Comparison of ENCODE assay signal across 29 mouse cellular contexts in genomic region chr1:101683772-101684434, GRCm38 (mm10).
DNase-seq lines count a peak whose midpoint lies in the region; ATAC-seq and TF ChIP-seq lines count a peak whose summit lies in the region.
"Had no signal": no experiment of that assay in that cellular context is flagged by ENCODE, and none has a peak within 500 bp of the region (broad histone marks: within the 10 kb centered on the region; RNA-seq: fewer than 3 reads in every experiment).

No protein-coding gene starts in this region.

- WGBS in forebrain, embryonic 14.5 days, result 45% methylated on average over 5 of the region's 5 CpGs
- 49% methylated on average over 5 of the region's 5 CpGs for WGBS in forebrain, embryonic 13.5 days
- WGBS in limb, embryonic 14.5 days, result 45% methylated on average over 5 of the region's 5 CpGs
- 66% methylated on average over 5 of the region's 5 CpGs for WGBS in limb, embryonic 10.5 days

- H3K4me1 ChIP-seq in forebrain, embryonic 14.5 days (ENCODE audit: control insufficient read depth, insufficient read depth, low read length), result no peaks in the 10 kb centered on the region
- no peaks in the 10 kb centered on the region for H3K4me1 ChIP-seq in forebrain, embryonic 13.5 days
- no peaks in the 10 kb centered on the region for H3K4me1 ChIP-seq in limb, embryonic 14.5 days (ENCODE audit: control insufficient read depth, insufficient read depth, low read length)
- H3K4me1 ChIP-seq in limb, embryonic 10.5 days, result no peaks in the 10 kb centered on the region
- H3K4me1 ChIP-seq: forebrain, embryonic 15.5 days; heart, embryonic 12.5 days; hindbrain, embryonic 10.5 days; liver, embryonic 15.5 days; midbrain, embryonic 10.5 days; stomach, embryonic 15.5 days had no signal

- ATAC-seq in forebrain, embryonic 14.5 days, result no peak
- ATAC-seq in forebrain, embryonic 13.5 days, result no peak
- no peak for ATAC-seq in limb, embryonic 14.5 days (ENCODE audit: low FRiP score, low read depth)
- ATAC-seq: CD4-positive, CD25-positive, alpha-beta regulatory T cell, adult 4 months; forebrain, embryonic 15.5 days; midbrain, embryonic 16.5 days had no signal

- no peak overlapping the region for H3K9ac ChIP-seq in forebrain, embryonic 14.5 days (ENCODE audit: low read length)
- H3K9ac ChIP-seq in forebrain, embryonic 13.5 days, result no peak overlapping the region
- no peak overlapping the region for H3K9ac ChIP-seq in limb, embryonic 14.5 days (ENCODE audit: low read depth, low read length, severe bottlenecking)
- H3K9ac ChIP-seq: forebrain, embryonic 15.5 days; heart, embryonic 12.5 days; liver, embryonic 15.5 days; stomach, embryonic 15.5 days had no signal

- no peak overlapping the region for H3K4me3 ChIP-seq in forebrain, embryonic 14.5 days (ENCODE audit: low read depth, low read length)
- no peak overlapping the region for H3K4me3 ChIP-seq in forebrain, embryonic 13.5 days
- H3K4me3 ChIP-seq in limb, embryonic 14.5 days (replicated peaks; ENCODE audit: low read length), result no peak overlapping the region
- H3K4me3 ChIP-seq in limb, embryonic 10.5 days, result no peak overlapping the region
- H3K4me3 ChIP-seq: forebrain, embryonic 15.5 days; heart, embryonic 12.5 days; hindbrain, embryonic 10.5 days; left cerebral cortex, adult 2 months; liver, embryonic 15.5 days; midbrain, embryonic 10.5 days; myocyte; stomach, embryonic 15.5 days had no signal

- H3K36me3 ChIP-seq in forebrain, embryonic 14.5 days (ENCODE audit: control insufficient read depth, insufficient read depth, low read length), result no peaks in the 10 kb centered on the region
- no peaks in the 10 kb centered on the region for H3K36me3 ChIP-seq in forebrain, embryonic 13.5 days (ENCODE audit: poor library complexity, severe bottlenecking)
- no peaks in the 10 kb centered on the region for H3K36me3 ChIP-seq in limb, embryonic 14.5 days (ENCODE audit: control insufficient read depth, insufficient read depth, low read length)
- H3K36me3 ChIP-seq in limb, embryonic 10.5 days, result no peaks in the 10 kb centered on the region
- H3K36me3 ChIP-seq: forebrain, embryonic 15.5 days; heart, embryonic 12.5 days; hindbrain, embryonic 10.5 days; liver, embryonic 15.5 days; midbrain, embryonic 10.5 days; stomach, embryonic 15.5 days had no signal

- TF ChIP-seq POLR2A in limb, embryonic 14.5 days (IDR thresholded peaks at IDR 0.05; ENCODE audit: borderline replicate concordance, extremely low read depth, insufficient read depth, insufficient read length), result no peak

- no peaks in the 10 kb centered on the region for H3K27me3 ChIP-seq in forebrain, embryonic 14.5 days (replicated peaks; ENCODE audit: control insufficient read depth, insufficient read depth, low read length)
- no peaks in the 10 kb centered on the region for H3K27me3 ChIP-seq in forebrain, embryonic 13.5 days
- no peaks in the 10 kb centered on the region for H3K27me3 ChIP-seq in limb, embryonic 14.5 days (ENCODE audit: control insufficient read depth, insufficient read depth, low read length)
- no peaks in the 10 kb centered on the region for H3K27me3 ChIP-seq in limb, embryonic 10.5 days (ENCODE audit: low read depth, poor library complexity, severe bottlenecking)
- H3K27me3 ChIP-seq: forebrain, embryonic 15.5 days; heart, embryonic 12.5 days; liver, embryonic 15.5 days; stomach, embryonic 15.5 days had no signal

- peak; percentile 34 for DNase-seq in forebrain, embryonic 14.5 days (ENCODE audit: low spot score)
- peak; percentile 36 for DNase-seq in limb, embryonic 14.5 days (ENCODE audit: low spot score)
- no peak for DNase-seq in limb, embryonic 10.5 days (ENCODE audit: low spot score)
- DNase-seq in mesoderm, embryonic 11.5 days (ENCODE audit: low read depth, low spot score), result peak; percentile 51
- no peak for DNase-seq in right cerebral cortex, adult 2 months (ENCODE audit: low spot score in 2 of 2)
- no peak for DNase-seq in yolk sac, embryonic 10.5 days (ENCODE audit: low spot score)
- DNase-seq: adrenal gland, postnatal 14 days; cerebellum, adult 9-11 months; gastrocnemius, postnatal 14 days; heart, adult 11 months; heart, postnatal 10 days; kidney, adult 18-20 months; kidney, postnatal 36 days; liver; right cerebral cortex, postnatal 4 days; thymus, adult 2 months; thymus, postnatal 4 days had no signal

- H3K9me3 ChIP-seq in forebrain, embryonic 14.5 days (replicated peaks; ENCODE audit: control insufficient read depth, low read length), result no peaks in the 10 kb centered on the region
- no peaks in the 10 kb centered on the region for H3K9me3 ChIP-seq in forebrain, embryonic 13.5 days (replicated peaks)
- H3K9me3 ChIP-seq in limb, embryonic 14.5 days (ENCODE audit: control insufficient read depth, low read length), result no peaks in the 10 kb centered on the region
- H3K9me3 ChIP-seq in limb, embryonic 10.5 days (replicated peaks), result no peaks in the 10 kb centered on the region
- H3K9me3 ChIP-seq: forebrain, embryonic 15.5 days; heart, embryonic 12.5 days; hindbrain, embryonic 10.5 days; liver, embryonic 15.5 days; midbrain, embryonic 10.5 days; stomach, embryonic 15.5 days had no signal

- H3K4me2 ChIP-seq in forebrain, embryonic 14.5 days (ENCODE audit: low read length), result no peak overlapping the region
- H3K4me2 ChIP-seq in forebrain, embryonic 13.5 days, result no peak overlapping the region
- no peak overlapping the region for H3K4me2 ChIP-seq in limb, embryonic 14.5 days (replicated peaks; ENCODE audit: low read depth, low read length, severe bottlenecking)
- H3K4me2 ChIP-seq: forebrain, embryonic 15.5 days; heart, embryonic 12.5 days; liver, embryonic 15.5 days; stomach, embryonic 15.5 days had no signal

- H3K27ac ChIP-seq in forebrain, embryonic 14.5 days (ENCODE audit: low read depth, low read length), result no peak overlapping the region
- H3K27ac ChIP-seq in forebrain, embryonic 13.5 days, result no peak overlapping the region
- no peak overlapping the region for H3K27ac ChIP-seq in limb, embryonic 14.5 days (replicated peaks; ENCODE audit: low read depth, low read length)
- H3K27ac ChIP-seq in limb, embryonic 10.5 days, result no peak overlapping the region
- H3K27ac ChIP-seq: forebrain, embryonic 15.5 days; hindbrain, embryonic 10.5 days; left cerebral cortex, adult 2 months; liver, embryonic 15.5 days; macrophage; midbrain, embryonic 10.5 days; stomach, embryonic 15.5 days had no signal

Comparison
In these comparisons a context has a peak if more than half of its experiments do, and no peak if none do; other contexts are left out.
1. DNase-seq: peak in forebrain, embryonic 14.5 days (single experiment), limb, embryonic 14.5 days (single experiment) and mesoderm, embryonic 11.5 days (single experiment); none in limb, embryonic 10.5 days (single experiment), right cerebral cortex, adult 2 months (0 of 2) and yolk sac, embryonic 10.5 days (single experiment).